Mouse (Mus musculus) liver, adult 2 months (tissue): ENCODE measurements around the gene Mesd.

Experiments
- CTCF ChIP-seq: fragments of 200-500 bp; IDR thresholded peaks from 2 replicates; pipeline ENCODE4 v1.5.1; 2011; ENCODE audit warnings: low read depth, low read length, control low read depth
- POLR2A ChIP-seq: fragments of 200-500 bp; IDR thresholded peaks from 2 replicates; pipeline ENCODE4 v1.6.1; 2011; ENCODE audit warnings: low read length, control low read depth; ENCODE audit not compliant: insufficient read depth; ENCODE audit errors: extremely low read depth

GRCm38 (mm10) chr7:83885835-83886234, 1.6 kb downstream of the Mesd start:
- no peak for TF ChIP-seq CTCF
- TF ChIP-seq POLR2A: no peak
